8 mouse cellular contexts compared by ENCODE assay signal in the genomic region with DNA sequence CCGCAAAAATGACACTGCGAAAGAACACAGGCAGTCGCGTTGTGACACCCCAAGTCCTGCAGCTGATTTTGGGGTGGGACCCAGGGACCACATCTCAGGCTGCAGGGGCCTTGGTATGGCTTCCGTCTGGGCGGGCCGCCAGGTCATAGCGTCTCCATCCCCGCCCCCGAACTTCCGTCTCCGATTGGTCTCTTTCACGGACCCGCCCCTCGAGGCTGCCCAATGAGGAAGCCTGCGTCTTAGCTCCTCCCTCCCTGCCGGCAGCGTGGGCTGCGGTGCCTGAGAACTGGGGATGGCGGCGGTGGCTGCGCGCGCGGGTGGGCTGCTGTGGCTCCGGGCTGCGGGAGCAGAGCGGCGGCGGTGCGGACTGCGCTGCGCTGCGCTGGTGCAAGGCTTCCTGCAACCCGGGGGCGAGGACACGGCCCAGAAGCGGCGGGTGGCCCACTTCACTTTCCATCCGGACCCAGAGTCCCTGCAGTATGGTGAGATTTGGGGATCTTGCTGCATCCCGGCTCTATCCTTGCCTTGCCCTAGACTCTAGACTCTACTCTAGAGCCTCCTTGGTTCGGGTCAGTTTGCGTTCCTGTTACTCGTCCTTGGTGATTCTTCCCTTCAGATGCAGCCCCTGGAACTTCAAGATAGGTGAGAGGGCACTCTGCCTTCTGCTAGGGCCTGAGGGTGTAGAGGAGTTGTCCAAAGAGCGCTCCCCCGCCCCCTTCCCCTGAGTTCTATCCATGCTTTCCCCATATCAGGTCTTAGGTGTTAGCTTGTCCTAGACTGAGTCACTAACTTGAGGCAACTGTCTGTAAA. TPM values are rescaled to one million over a fixed set of nuclear protein-coding genes. Genes with fewer than 3 reads are reported as not detected.
DNase-seq lines count a peak whose midpoint lies in the region; ATAC-seq lines count a peak whose summit lies in the region.

Gene Bckdhb (plus strand): TSS at position 268 of the 810 bp plus-strand sequence.

- peak; percentile 91 for DNase-seq in adipocyte (ENCODE audit: low spot score)
- peak; percentile 97 for DNase-seq in embryo, embryonic 10 days (ENCODE audit: low spot score)
- DNase-seq in gastrocnemius, postnatal 10 days = peak; percentile 98
- peak; percentile 98 for DNase-seq in induced T-regulatory cell, adult 2 months (ENCODE audit: low read depth)
- DNase-seq in left cerebral cortex, adult 9 months (ENCODE audit: low spot score in 2 of 2) = peak; percentile 92 to 99
- peak; percentile 99 for DNase-seq in right cerebral cortex, postnatal 14 days
- peak; percentile 94 to 96 for DNase-seq in urinary bladder, postnatal 36 days (ENCODE audit: low spot score in 2 of 2)

- peak; percentile 99 for ATAC-seq in megakaryocyte progenitor cell, adult 5-6 weeks (replicated peaks; ENCODE audit: poor library complexity)

RNA-seq across cellular contexts. Expression of gene Bckdhb, which starts in this region (rescaled TPM):
- total RNA-seq in gastrocnemius, postnatal 10 days (2021) = 10 to 100 TPM; 20.0 to 20.9 TPM
- 25.7 and 34.8 TPM in 2 replicates for total RNA-seq in megakaryocyte progenitor cell, adult 5-6 weeks (2015)
- total RNA-seq in megakaryocyte progenitor cell, adult 5-6 weeks (2017) = 20.5 and 22.3 TPM in 2 replicates

Comparison
In these comparisons a context has a peak if more than half of its experiments do, and no peak if none do; other contexts are left out.
1. Peak in every context shown above with its lines: DNase-seq and ATAC-seq.